Mouse (Mus musculus): ENCODE results near the gene Parp12.
A peak's percentile ranks its signal among the peaks of the same experiment; 100 is the strongest.

The Parp12 gene

DNA sequence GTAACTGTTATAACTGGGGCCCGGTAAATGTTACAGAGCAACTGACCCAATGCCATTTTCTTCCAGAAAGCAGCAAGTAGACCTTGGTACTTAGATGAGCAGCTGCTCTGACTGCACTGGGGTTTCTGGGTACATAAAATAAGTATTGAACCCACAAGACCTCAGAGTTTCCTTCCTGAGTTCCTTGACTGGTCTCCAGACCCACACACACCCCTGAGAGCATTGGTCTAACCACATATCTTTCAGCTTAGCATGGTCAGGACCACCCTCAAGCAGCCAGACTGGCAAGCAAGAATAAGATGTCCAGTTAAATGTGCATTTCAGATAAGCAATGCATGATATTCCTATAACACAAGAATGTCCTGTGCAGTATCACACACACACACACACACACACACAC is 61.0 kb downstream of the Parp12 start:
- no peak for DNase-seq

DNA sequence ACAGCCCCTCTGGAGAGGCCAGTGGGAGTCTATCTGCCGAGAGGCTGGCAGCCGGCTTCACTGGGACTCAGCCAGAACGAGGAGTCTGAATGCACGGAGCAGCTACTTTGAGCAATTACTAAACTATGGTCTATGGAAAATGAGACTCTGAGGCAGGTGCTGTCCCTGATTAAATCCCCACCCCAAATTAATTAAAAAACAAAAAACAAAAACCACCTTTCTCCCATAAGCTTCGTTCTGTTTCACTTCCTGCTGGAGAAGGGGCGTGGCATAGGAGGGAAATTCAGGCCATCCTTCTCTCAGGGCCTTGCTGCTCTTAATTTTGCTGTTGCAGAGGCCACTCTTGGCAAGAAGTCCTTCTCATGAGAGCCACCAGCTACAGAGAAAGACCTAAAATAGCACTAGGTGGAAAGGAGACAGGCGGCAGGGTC is 62.3 kb downstream of the Parp12 start:
- DNase-seq, result no peak

DNA sequence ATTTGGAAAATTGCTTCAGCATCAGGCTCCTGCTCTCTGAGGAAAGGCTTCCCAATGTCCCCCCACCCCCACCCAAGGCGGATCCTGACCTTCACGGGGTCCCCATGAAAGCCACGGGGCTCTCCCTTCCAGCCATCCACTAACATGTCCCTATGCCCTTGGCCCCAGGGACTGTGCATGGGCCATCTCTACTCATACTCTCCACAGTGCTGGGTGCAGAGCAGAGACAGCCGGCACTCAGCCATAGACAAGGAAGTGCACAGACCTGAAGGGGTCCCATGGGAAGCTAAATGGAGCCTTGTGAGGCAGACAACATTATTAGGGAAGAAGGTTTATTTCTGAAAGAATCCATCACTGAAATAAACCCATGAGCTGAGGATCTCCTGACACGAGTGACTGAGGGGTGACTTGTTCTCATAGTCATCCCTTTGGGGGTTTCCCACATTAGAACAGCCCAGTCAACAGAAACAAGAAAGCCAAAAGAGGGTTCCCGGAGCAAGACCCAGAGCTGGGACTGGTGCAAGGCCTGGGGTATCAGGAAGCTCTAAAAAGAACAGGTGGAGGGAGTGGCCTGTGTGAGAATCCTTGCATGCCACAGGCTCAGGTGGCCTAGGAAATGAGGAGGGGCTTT is 63.2 kb downstream of the Parp12 start:
- DNase-seq, result no peak

DNA sequence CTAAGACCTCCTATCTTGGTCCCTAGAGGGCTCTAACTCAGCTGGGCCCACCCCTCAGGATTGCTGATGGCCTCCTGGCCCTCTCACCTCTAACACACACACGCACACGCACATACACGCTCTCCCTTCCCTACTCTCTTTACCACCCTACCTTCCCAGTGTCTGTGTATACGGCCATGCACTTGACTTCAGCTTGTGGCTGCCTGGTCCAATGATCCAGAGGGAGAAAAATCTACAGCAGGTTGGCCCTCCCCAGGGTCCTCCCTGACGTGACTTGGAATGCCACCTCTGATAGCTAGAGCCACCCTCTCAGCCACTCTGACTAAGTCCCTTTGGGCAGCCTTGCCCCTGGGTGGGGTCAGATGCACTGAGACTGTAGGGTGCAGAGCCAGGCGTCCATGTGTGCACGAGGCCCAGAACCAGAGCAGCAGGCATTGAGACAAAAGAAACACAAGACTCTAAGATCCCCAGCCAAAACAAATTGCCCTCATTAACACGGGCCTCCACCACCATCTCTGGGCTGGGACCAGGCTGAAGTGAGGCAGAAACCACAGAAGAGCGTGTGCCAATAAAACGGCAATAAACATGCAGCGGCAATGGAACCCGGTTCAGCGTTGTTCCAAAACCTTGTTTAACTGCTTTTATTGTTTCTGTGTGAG is 63.8 kb downstream of the Parp12 start:
- no peak for DNase-seq

DNA sequence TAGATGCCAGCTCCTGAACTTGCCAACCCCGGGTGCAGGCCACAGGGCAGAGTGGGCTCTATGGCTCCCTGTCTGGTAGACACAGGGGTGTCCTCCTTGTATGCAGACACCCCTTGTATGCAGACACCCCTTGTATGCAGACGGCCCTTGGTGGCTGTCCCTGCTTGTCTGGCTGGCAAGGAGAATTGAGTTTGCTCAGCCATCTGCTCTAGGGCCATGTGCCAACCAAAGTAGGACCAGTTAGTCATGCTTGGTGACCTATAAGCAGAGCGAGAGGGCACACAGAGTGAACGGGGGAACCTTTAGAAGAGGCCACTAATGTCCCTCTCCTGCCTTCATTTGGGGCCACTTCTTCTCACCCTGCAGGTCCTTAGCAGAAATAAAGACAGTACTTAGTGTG is 65.5 kb downstream of the Parp12 start:
- DNase-seq, result peak; percentile 87

DNA sequence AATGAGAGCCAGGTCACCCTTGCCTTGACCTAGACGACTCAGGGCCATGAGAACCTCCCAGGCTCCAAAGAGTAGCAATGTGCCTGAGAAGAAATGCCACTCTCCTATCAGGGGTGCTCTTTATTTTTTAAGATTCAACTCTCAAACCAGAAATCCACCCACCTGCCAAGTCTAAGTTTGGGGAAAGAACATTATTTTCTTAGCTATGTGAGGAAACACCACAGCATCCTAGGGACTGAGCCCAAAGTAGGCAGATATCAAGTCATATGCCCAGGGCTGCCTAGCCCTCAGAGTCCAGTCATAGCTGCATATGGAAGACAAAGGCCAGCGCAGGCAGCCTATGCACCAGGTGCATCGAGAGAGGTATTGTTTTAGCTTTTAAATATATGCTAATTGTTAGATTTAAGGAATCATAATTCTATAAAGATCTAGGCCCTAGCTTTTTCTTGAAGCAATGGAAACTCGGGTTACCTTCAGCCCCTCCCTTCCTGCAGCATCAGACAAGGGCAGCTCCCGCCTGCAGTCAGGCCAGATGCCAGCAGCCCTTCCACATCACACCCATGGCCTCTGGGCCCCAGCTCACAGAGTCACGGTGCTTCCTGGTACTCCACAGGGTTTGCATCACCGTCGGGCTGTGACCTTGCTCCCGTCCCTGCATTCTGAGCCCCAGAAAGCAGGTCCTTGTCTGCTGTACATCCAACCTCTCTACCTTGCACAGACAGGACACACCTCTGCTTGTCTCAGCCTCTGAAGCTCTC is 66.2 kb downstream of the Parp12 start:
- DNase-seq, result peak; percentile 27

DNA sequence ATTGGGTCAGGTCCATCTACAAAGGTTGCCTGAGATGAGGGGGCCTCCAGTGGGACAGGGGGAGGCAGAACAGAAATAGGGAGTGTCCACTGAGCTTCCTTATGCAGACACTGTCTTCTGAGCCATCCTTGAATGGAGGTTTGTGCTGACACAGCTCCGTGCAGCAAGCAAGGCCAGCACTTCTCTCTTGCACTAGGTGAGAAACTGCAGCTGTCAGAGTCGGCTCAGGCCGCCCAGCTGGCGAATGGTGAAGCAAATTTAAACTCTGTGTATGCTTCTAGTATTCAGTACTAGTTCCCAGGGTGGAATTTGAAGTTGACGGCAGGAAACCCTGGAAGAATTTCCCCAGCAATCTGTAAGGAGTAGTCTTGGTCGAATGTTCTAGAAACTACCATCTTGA is 67.3 kb downstream of the Parp12 start:
- DNase-seq, result no peak

DNA sequence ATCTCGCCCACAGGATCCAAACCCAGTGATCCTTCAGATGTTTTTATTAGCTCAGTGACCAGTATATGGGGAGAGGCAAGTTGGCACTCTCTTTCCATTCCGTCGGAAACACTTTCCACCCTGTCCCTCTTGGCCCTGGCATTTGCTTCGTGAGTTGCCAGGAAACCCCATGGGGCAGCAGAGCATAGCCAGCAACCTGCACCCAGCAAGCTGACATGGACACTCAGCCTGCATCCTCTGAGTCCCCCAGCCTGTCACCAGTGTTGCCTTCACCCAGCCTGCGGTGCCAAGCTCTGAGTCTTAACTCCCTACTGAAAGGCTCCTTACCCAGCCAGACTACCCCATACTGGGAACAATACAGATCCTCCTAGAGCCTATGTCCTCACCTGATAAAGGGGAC is 69.0 kb downstream of the Parp12 start:
- DNase-seq, result peak; percentile 64

DNA sequence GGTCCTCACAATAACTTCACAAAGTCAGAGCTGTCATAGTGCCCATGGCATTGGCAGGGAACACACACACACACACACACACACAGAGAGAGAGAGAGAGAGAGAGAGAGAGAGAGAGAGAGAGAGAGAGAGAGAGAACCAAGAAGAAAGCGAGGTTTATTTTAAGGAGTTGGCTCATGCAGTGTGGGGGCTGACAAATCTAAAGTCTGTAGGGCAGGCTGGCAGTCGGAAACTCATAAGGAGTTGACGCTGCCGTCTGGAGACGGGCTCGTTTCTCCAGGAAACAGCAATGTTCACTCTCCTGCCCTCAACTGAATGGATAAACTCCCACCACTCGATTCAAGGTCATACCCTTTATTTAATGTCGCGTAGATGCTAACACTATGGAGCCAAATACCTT is 77.7 kb downstream of the Parp12 start:
- no peak for DNase-seq
